Mouse (Mus musculus) liver, adult 2 months (tissue): ENCODE results near the gene Ankef1. TPM values are rescaled to one million over a fixed set of nuclear protein-coding genes. Genes with fewer than 3 reads are reported as not detected.

Experiments used
- DNase-seq: peaks from one replicate; pipeline ENCODE4 v3.0.0-alpha.2; 2011; ENCODE audit warnings: low read depth, low spot score; ENCODE audit errors: extremely low read depth
- H3K27ac ChIP-seq: fragments of 200-500 bp; replicated peaks from 2 replicates; pipeline ENCODE4 v1.5.1; 2012; ENCODE audit warnings: low read depth, mild to moderate bottlenecking, control low read depth, inconsistent platforms, low read length; ENCODE audit not compliant: insufficient read depth
- H3K27me3 ChIP-seq: fragments of 200-500 bp; 2 replicates; pipeline ENCODE4 v1.6.1; 2012; ENCODE audit warnings: mild to moderate bottlenecking, moderate library complexity, low read length, inconsistent platforms; ENCODE audit not compliant: control insufficient read depth, insufficient read depth
- H3K36me3 ChIP-seq: fragments of 200-500 bp; 2 replicates; pipeline ENCODE4 v1.6.1; 2012; ENCODE audit warnings: low read length, inconsistent platforms; ENCODE audit not compliant: control insufficient read depth, insufficient read depth
- H3K4me1 ChIP-seq: fragments of 200-500 bp; 2 replicates; pipeline ENCODE4 v1.6.1; 2011; ENCODE audit warnings: low read length; ENCODE audit not compliant: control insufficient read depth, insufficient read depth
- H3K4me3 ChIP-seq: fragments of 200-500 bp; 2 replicates; pipeline ENCODE4 v1.5.1; 2011; ENCODE audit warnings: low read depth, mild to moderate bottlenecking, control low read depth, low read length, moderate library complexity; ENCODE audit not compliant: insufficient read depth
- H3K79me2 ChIP-seq: fragments of 200-500 bp; 2 replicates; pipeline ENCODE4 v1.6.1; 2012; ENCODE audit warnings: inconsistent platforms, mild to moderate bottlenecking, low read length, moderate library complexity; ENCODE audit not compliant: control insufficient read depth, insufficient read depth
- H3K9ac ChIP-seq: fragments of 200-500 bp; 2 replicates; pipeline ENCODE4 v1.6.1; 2012; ENCODE audit warnings: low read depth, mild to moderate bottlenecking, control low read depth, inconsistent platforms, low read length
- CTCF ChIP-seq: fragments of 200-500 bp; IDR thresholded peaks from 2 replicates; pipeline ENCODE4 v1.5.1; 2011; ENCODE audit warnings: low read depth, low read length, control low read depth
- POLR2A ChIP-seq: fragments of 200-500 bp; IDR thresholded peaks from 2 replicates; pipeline ENCODE4 v1.6.1; 2011; ENCODE audit warnings: low read length, control low read depth; ENCODE audit not compliant: insufficient read depth; ENCODE audit errors: extremely low read depth
- WGBS: fragments of 180-500 bp; shearing (Covaris S2); methylation state at CpG from one replicate; pipeline ENCODE4 v1.1.7; 2018; 5-methylcytosine and 5-hydroxymethylcytosine counted together
- polyA plus RNA-seq: library from polyadenylated mRNA; depleted of rRNA; stranded (reverse); fragments of >200 nt; gene quantifications from 2 replicates; pipeline ENCODE4 v1.2.3, GENCODE M21; 2012; rRNA removed
- total RNA-seq: library from RNA; depleted of rRNA; stranded (reverse); fragments of >200 nt; gene quantifications from 2 replicates; pipeline ENCODE4 v1.2.3, GENCODE M21; 2014; rRNA removed

Gene Ankef1
- total and polyA plus RNA-seq, 2 experiments: 0.09 TPM; not detected in 1

DNA sequence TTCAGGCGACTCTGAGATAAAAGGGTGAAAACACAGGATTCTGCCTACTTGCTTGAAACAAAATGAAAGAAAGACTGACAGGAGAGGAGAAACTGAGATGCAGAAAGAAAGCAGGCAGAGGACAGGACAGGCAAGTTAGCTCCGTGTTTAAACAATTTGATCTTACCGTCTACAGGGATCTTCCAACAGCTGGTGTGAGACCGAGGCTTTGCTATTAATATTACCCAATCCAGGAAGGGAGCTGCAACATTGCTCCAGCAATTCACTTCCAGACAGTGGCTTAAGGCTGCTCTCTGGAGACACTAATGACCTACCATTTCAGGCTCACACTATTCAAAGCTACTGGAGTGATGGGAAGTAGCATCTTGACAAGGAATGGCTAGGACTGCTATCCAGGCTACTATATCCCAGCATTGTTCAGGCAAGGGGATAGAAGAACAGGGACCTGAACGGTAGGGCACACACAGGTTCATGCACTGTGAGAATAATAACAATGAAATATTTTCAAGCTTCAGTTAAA lies 99.0 kb downstream of the Ankef1 start:
- WGBS: 84% methylated on average over 5 of the region's 5 CpGs
- no peak for TF ChIP-seq POLR2A
- Histone ChIP-seq H3K27me3 (no peaks in the 10 kb centered on the region), H3K79me2 (no peaks in the 10 kb centered on the region), H3K36me3 (no peaks in the 10 kb centered on the region), H3K4me3 (no peak overlapping the region), H3K9ac (no peak overlapping the region), H3K4me1 (no peaks in the 10 kb centered on the region), H3K27ac (no peak overlapping the region)
- no peak for DNase-seq

DNA sequence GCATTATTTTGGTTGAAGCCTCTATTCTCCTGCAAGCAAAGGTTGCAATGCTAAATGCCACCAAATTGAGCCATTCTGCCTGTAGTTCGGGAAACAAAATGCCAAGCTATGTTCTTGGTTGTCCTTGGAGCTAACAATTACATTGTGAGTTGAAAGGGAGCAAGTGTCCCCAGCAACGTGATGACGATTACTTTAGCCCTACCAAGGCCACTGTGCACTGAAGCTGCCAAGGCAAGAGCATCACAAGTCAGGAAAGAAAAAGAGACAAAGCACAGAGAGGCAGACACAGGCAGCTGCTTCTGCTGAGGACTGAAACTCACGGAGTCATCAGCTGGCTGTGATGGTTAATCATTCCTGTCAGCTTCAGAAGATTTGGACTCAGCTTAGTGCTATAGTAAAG lies 99.5 kb downstream of the Ankef1 start:
- no peak overlapping the region for H3K9ac ChIP-seq
- WGBS: 66% methylated on average over 4 of the region's 4 CpGs
- TF ChIP-seq CTCF (no peak), POLR2A (no peak)
- H3K27me3 ChIP-seq: no peaks in the 10 kb centered on the region
- H3K4me1 ChIP-seq: no peaks in the 10 kb centered on the region
- DNase-seq: no peak
- H3K79me2 ChIP-seq: no peaks in the 10 kb centered on the region
- H3K4me3 ChIP-seq: no peak overlapping the region
- no peaks in the 10 kb centered on the region for H3K36me3 ChIP-seq
- H3K27ac ChIP-seq: no peak overlapping the region

Other genes starting within 250 kb of the Ankef1 start
- not detected in 2 replicates for gene Pak7, start 113.9 kb upstream of the Ankef1 start, total RNA-seq
- gene Pak7, start 113.9 kb upstream of the Ankef1 start, polyA plus RNA-seq: not detected in 2 replicates
- 0.09 and 0.60 TPM in 2 replicates for gene Snap25, start 211.5 kb downstream of the Ankef1 start, total RNA-seq
- gene Snap25, start 211.5 kb downstream of the Ankef1 start, polyA plus RNA-seq: not detected in 2 replicates